Mouse (Mus musculus): ENCODE data around the gene Osbpl3. TPM values are rescaled to one million over a fixed set of nuclear protein-coding genes. Genes with fewer than 3 reads are reported as not detected.
A peak's percentile ranks its signal among the peaks of the same experiment; 100 is the strongest.

Gene Osbpl3
- polyA plus RNA-seq, 1 experiment from 2014 or later: 6.2 TPM

DNA sequence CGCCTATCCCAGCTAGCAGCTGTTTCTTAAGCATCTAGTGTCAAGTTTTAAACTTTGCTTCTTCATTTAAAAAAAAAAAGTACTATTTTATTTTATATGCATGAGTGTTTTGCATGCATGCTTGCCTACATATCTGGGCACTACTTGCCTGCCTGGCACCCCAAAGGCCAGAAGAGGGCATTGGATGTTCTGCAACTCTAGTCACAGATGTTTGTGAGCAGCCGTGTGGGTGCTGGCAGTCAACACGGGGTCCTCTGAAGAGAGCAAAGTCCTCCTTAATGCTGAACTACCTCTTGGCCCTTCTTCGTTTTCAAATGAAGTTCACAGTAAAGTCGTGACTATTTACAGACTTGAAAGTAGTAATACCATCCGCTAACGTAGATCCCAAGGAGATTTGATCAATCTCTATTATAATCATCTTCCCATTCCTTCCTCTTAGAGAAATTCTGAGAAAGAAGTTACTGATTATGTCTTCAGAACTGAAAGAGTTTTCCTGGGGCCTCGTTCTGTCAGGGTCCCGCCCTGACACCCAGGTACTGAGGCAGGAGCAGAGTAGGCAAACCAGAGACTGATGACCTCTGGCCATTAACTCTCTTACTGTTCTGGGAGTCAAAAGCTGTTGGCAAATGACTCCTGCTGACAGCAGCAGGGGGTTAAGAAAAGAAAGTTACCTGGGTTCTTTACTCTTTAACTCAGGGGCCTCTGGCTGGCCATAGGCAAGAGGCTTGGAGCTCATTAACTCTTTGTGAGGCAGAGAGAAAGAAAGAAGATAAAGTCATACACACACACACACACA, 8.9 kb upstream of the Osbpl3 start:
- H3K4me2 ChIP-seq: no peak overlapping the region
- H3K9ac ChIP-seq: no peak overlapping the region
- H3K36me3 ChIP-seq (replicated peaks): no peaks in the 10 kb centered on the region
- H3K27me3 ChIP-seq (replicated peaks): no peaks in the 10 kb centered on the region
- no peak for ATAC-seq (replicated peaks)
- 85% methylated on average over 9 of the region's 9 CpGs for WGBS
- H3K4me1 ChIP-seq: no peaks in the 10 kb centered on the region
- no peak overlapping the region for H3K4me3 ChIP-seq
- H3K27ac ChIP-seq: no peak overlapping the region
- H3K9me3 ChIP-seq: no peaks in the 10 kb centered on the region

DNA sequence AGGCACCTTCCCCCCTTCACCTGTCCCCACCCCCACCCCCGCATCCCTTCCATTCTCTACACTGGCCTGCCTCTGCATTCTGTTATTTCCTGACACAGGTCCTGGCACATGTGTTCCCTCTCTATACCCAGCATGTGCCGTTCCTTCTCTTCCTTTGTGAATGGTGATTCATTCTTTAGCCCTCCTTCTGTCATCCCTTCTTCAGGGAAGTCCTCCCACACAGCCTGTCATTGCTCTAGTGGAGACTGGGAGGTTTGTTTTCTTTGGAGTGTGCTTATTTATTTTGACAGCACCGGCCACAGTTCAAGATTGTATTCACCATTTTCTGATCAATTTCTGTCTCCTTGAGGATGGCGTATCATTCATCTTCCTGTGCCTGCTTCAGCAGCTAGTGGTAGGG, 6.0 kb upstream of the Osbpl3 start:
- H3K4me3 ChIP-seq: no peak overlapping the region
- no peaks in the 10 kb centered on the region for H3K36me3 ChIP-seq (replicated peaks)
- H3K4me1 ChIP-seq: no peaks in the 10 kb centered on the region
- no peak for ATAC-seq (replicated peaks)
- H3K9ac ChIP-seq: no peak overlapping the region
- no peak overlapping the region for H3K4me2 ChIP-seq
- 0 out of 2 replicates have a peak, but pooled peaks cover 5% of the 10 kb centered on the region for H3K27me3 ChIP-seq (replicated peaks)
- H3K9me3 ChIP-seq: no peaks in the 10 kb centered on the region
- no peak overlapping the region for H3K27ac ChIP-seq
- 80% methylated on average over 4 of the region's 4 CpGs for WGBS

DNA sequence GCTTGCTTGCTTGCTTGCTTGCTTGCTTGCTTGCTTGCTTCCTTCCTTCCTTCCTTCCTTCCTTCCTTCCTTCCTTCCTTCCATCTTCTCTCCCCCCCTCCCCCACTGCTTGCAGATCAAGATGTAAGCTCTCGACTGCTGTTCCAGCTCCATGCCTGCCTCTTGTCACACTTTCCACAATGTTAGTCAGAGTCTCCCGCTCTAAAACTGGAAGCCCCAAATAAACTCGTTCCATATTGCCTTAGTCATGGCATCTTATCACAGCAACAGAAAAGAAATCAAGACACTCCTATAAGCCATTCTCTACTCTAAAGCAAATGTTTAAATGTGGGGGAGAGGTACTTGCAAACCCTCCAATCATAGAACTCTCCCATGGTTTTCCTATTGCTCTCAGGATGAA, 5.6 kb upstream of the Osbpl3 start:
- 82% methylated on average over 3 of the region's 3 CpGs for WGBS
- Histone ChIP-seq H3K27me3 (replicated peaks) (0 out of 2 replicates have a peak, but pooled peaks cover 5% of the 10 kb centered on the region), H3K9ac (no peak overlapping the region), H3K4me2 (no peak overlapping the region), H3K4me3 (no peak overlapping the region), H3K9me3 (no peaks in the 10 kb centered on the region), H3K36me3 (replicated peaks) (no peaks in the 10 kb centered on the region), H3K4me1 (no peaks in the 10 kb centered on the region), H3K27ac (no peak overlapping the region)
- ATAC-seq (replicated peaks): no peak

DNA sequence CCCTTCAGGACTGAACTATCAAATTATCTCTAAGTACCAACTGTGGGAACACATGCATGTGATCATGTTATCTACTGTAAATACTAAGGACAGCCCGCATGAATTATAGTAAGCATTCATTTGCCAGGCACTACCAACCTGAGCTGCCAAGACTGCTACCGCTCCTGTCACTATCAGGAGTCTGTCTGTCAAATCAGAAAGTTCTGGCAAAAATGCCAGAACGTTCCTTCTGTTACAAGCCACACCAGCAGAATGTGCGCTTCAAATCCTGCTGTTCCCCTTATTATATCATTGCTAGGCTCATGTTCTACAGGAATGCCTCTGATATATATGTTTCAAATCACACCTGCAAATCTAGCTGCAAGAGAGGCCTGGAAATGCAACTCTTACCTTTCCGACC, 4.6 kb upstream of the Osbpl3 start:
- no peak for ATAC-seq (replicated peaks)
- H3K4me2 ChIP-seq: no peak overlapping the region
- H3K27ac ChIP-seq: no peak overlapping the region
- H3K9ac ChIP-seq: no peak overlapping the region
- 0 out of 2 replicates have a peak, but pooled peaks cover 5% of the 10 kb centered on the region for H3K27me3 ChIP-seq (replicated peaks)
- no peaks in the 10 kb centered on the region for H3K9me3 ChIP-seq
- WGBS: 94% methylated on average over 5 of the region's 5 CpGs
- H3K4me1 ChIP-seq: peaks cover 5% of the 10 kb centered on the region; the same call in 1 of the 2 replicates
- no peak overlapping the region for H3K4me3 ChIP-seq
- H3K36me3 ChIP-seq (replicated peaks): no peaks in the 10 kb centered on the region

DNA sequence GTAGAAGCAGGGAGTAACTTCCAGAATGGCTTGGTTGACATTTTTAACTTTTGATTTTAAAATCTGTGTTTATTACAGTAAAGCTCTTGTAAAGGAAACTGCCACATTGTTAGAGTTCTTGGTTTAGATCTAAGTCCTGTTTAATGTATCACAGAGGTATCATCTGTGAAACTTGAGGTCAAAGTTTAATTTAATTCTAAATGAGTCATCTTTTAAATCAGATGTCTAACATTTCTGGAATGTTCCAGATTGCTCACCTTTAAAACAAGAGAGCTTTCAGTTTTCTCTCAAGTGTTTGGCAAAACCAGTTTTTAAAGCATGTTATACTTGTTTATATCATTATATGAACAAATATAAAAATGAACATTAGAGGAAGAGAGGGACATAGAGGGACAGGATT, 4.2 kb upstream of the Osbpl3 start:
- no peak overlapping the region for H3K4me3 ChIP-seq
- H3K27me3 ChIP-seq (replicated peaks): 0 out of 2 replicates have a peak, but pooled peaks cover 5% of the 10 kb centered on the region
- H3K36me3 ChIP-seq (replicated peaks): no peaks in the 10 kb centered on the region
- H3K4me2 ChIP-seq: no peak overlapping the region
- ATAC-seq (replicated peaks): no peak
- H3K9me3 ChIP-seq: no peaks in the 10 kb centered on the region
- H3K9ac ChIP-seq: no peak overlapping the region
- H3K27ac ChIP-seq: no peak overlapping the region
- peaks cover 6% of the 10 kb centered on the region for H3K4me1 ChIP-seq

DNA sequence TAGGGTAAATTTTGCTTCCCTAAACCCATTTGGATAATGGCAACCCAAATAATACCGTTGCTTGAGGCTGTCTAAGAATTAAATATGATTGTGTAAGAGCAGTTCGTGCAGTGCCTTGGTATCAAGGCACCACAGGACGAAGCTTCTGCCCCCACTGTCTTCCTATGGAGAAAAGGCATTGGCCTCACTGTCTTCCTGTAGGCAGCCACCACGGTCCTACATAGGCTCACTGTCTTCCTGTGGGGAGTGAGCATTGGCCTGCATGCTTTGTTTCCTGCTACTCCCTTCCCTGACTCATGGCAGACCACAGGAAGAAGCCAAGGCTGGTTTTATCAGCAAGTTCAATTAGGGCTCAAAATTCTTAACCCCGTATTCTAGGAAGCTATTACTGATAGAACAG, 3.3 kb upstream of the Osbpl3 start:
- H3K27me3 ChIP-seq (replicated peaks): 0 out of 2 replicates have a peak, but pooled peaks cover 5% of the 10 kb centered on the region
- H3K4me1 ChIP-seq: peaks cover 13% of the 10 kb centered on the region
- 77% methylated on average over 5 of the region's 5 CpGs for WGBS
- ATAC-seq (replicated peaks): no peak
- no peaks in the 10 kb centered on the region for H3K36me3 ChIP-seq (replicated peaks)
- H3K4me3 ChIP-seq: no peak overlapping the region
- no peaks in the 10 kb centered on the region for H3K9me3 ChIP-seq
- H3K27ac ChIP-seq: no peak overlapping the region
- no peak overlapping the region for H3K9ac ChIP-seq
- H3K4me2 ChIP-seq: no peak overlapping the region

DNA sequence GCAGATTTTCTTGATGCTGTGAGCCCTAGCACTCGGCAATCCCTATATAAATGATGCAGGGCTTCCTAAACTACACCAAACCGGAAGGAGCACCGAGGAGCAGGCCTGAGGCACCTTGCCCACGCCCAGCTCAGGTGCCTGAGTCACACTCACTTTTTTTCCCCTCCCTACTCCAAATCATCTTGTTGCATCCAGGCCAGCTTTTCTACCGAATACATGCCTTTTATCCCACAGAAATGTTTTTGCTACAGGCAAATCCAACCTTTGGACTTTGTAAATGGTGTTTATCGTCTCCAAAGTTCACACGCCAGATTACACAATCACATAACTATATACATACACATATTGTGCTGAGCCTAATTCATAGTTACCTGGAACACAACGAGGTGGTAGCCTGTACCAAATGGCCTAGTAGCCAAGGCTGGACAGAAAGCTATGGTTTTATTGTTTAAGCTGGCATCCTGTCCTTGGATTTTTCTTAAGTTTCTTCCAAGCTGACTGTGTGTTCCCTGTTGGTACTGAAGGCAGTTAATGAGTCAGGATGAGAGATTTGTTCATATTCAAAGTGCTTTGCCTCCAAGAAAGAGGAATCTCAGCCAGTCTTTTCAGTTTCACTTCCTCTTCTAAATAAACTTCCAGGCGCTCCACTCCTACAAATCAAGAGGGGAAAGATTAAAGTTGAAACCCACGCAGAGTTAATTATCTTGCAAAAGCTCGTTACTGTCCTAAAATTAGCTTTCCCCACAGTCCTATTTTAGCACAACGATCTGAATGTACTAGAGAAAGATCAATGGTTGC, 1.7 kb upstream of the Osbpl3 start:
- Histone ChIP-seq H3K9me3 (no peaks in the 10 kb centered on the region), H3K36me3 (replicated peaks) (no peaks in the 10 kb centered on the region), H3K4me3 (no peak overlapping the region), H3K4me1 (peaks cover 18% of the 10 kb centered on the region), H3K27me3 (replicated peaks) (0 out of 2 replicates have a peak, but pooled peaks cover 5% of the 10 kb centered on the region), H3K27ac (no peak overlapping the region), H3K9ac (no peak overlapping the region), H3K4me2 (no peak overlapping the region)
- no peak for ATAC-seq (replicated peaks)
- 88% methylated on average over 12 of the region's 12 CpGs for WGBS

DNA sequence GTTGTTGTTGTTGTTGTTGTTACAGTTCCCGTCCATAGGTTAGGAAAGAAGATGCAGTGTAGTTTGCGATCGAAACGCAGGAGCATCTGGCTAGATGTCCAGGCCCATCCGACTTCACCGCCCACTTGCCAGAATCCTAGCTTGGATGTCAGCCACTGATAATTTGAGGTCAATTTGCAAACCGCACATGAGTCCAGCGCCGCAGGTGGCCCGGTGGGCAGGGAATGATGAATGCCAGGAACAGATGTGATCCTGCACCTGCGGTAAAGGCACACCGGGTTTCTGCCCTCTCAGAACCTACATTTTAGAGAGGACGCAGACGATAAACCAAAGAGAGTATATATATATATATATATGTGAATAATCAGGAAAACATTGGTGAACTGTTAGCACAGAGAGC, 705 bp upstream of the Osbpl3 start:
- peak overlapping the region; percentile 81 for H3K4me2 ChIP-seq
- 60% methylated on average over 14 of the region's 14 CpGs for WGBS
- H3K4me1 ChIP-seq: peaks cover 18% of the 10 kb centered on the region
- H3K9ac ChIP-seq: no peak overlapping the region
- H3K9me3 ChIP-seq: no peaks in the 10 kb centered on the region
- ATAC-seq (replicated peaks): no peak
- no peak overlapping the region for H3K27ac ChIP-seq
- no peaks in the 10 kb centered on the region for H3K36me3 ChIP-seq (replicated peaks)
- no peak overlapping the region for H3K4me3 ChIP-seq
- 0 out of 2 replicates have a peak, but pooled peaks cover 5% of the 10 kb centered on the region for H3K27me3 ChIP-seq (replicated peaks)

DNA sequence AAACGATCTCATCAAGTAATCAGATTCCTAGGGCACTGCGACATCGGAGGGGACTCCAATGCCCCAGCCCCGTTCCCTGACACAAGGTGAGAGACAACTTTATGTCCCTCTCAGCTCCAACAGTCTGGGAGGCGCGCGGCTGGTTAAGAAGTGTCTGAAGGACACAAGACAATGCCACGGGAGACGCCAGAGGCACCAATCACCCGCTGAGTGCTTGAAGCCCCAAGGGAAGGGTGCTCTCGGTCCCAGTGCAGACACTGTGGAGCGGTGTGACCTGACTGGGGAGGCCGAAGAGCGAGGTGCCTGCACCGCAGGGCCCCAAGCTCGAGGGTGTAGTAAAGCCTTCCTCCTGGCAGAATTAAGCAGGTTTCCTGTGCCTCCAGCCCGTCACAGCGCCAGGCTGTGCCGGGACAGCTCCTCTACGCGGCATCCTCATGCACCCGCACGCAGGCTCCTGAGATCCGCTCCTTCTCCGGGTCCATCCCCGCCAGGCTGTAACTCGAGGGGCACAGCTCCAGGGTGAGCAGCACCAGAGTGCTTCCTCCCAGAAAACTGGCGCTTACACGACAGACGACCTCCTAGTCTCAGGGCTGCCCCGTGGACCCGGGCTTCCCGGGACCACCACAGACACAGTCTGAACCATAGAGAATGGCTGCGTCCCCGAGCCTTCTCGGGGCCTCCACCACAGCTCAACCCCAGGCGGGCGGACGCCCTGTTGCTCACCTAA, 736 bp downstream of the Osbpl3 start:
- Histone ChIP-seq H3K9me3 (no peaks in the 10 kb centered on the region), H3K4me2 (peak overlapping the region; percentile 81), H3K36me3 (replicated peaks) (no peaks in the 10 kb centered on the region), H3K4me1 (peaks cover 18% of the 10 kb centered on the region), H3K27ac (peak overlapping the region; percentile 55), H3K9ac (peak overlapping the region; percentile 58), H3K4me3 (peak overlapping the region; percentile 63), H3K27me3 (replicated peaks) (0 out of 2 replicates have a peak, but pooled peaks cover 5% of the 10 kb centered on the region)
- WGBS: under 1% methylated on average over 39 of the region's 39 CpGs
- ATAC-seq (replicated peaks): peak; percentile 71

DNA sequence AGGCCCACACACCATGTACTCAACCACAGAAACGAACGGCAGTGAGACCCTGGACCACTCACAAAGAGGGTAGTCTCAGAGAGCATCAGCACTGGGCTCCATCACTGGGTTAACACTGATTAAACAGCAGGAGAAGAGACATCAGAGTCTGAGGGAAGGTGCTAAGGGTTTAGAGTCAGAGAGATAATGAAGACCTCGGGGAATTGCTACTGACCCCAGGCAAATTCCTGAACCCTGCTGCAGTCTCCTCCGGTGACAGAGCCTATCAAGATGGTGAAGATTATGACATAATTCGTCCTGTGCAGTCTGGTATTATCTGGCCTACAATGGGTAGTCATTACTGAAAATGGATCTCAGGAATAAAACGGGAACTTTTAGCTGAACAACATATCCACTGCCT, 2.4 kb downstream of the Osbpl3 start:
- Histone ChIP-seq H3K27me3 (replicated peaks) (0 out of 2 replicates have a peak, but pooled peaks cover 5% of the 10 kb centered on the region), H3K9ac (no peak overlapping the region), H3K9me3 (no peaks in the 10 kb centered on the region), H3K4me2 (0 out of 2 replicates have a peak overlapping the region, but pooled peaks have one; percentile 8), H3K4me3 (no peak overlapping the region), H3K4me1 (peaks cover 18% of the 10 kb centered on the region), H3K36me3 (replicated peaks) (no peaks in the 10 kb centered on the region), H3K27ac (no peak overlapping the region)
- no peak for ATAC-seq (replicated peaks)
- WGBS: 39% methylated on average over 6 of the region's 6 CpGs

DNA sequence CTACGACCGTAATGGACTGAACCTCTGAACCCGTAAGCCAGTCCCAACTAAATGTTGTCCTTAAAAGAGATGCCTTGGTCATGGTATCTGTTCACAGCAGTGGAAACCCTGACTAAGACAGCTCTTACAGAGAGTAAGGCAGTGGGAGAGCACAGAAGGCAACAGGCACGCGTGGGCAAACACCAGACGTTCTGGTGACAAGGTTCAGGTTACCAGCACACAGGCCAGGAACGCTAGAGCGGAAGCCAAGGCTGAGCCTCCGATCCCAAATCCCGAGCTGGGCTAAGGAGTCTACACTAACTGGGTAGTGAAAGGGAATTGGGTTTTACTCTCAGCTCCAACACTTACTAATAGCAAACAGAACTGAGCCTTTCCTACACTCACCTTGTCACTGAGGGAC, 3.8 kb downstream of the Osbpl3 start:
- H3K27me3 ChIP-seq (replicated peaks): 0 out of 2 replicates have a peak, but pooled peaks cover 2% of the 10 kb centered on the region
- H3K36me3 ChIP-seq (replicated peaks): no peaks in the 10 kb centered on the region
- no peak overlapping the region for H3K27ac ChIP-seq
- H3K9me3 ChIP-seq: no peaks in the 10 kb centered on the region
- 94% methylated on average over 10 of the region's 10 CpGs for WGBS
- no peak overlapping the region for H3K9ac ChIP-seq
- no peak overlapping the region for H3K4me3 ChIP-seq
- no peak overlapping the region for H3K4me2 ChIP-seq
- ATAC-seq (replicated peaks): no peak
- peaks cover 18% of the 10 kb centered on the region for H3K4me1 ChIP-seq

DNA sequence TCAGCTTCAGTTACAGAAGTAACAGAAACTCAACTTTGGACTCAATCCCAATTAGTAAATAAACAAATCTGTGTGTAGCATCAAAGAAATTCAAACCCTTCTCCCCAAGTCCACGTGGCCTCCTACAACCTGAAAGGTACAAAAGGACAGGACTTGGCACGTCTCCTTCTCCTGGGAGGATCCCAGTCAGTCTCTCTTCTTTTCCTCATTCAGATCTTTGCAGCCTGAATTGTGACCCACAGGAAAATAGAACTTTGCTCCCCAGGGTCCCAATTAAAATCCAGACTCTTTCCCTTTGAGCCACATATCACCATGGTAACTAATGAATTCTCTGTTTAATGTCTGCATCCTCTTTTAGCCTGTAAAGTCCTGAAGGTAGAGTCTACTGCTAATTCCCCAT, 10.4 kb downstream of the Osbpl3 start:
- H3K4me3 ChIP-seq: no peak overlapping the region
- H3K4me1 ChIP-seq: no peaks in the 10 kb centered on the region
- no peaks in the 10 kb centered on the region for H3K27me3 ChIP-seq (replicated peaks)
- peak; percentile 50; the same call in 1 of the 2 replicates for ATAC-seq (replicated peaks)
- WGBS: 29% methylated on average over 2 of the region's 2 CpGs
- no peaks in the 10 kb centered on the region for H3K9me3 ChIP-seq
- no peak overlapping the region for H3K4me2 ChIP-seq
- H3K36me3 ChIP-seq (replicated peaks): no peaks in the 10 kb centered on the region
- no peak overlapping the region for H3K9ac ChIP-seq
- H3K27ac ChIP-seq: no peak overlapping the region
